Mouse (Mus musculus): ENCODE results near the gene Dars.
"Not testable (repeated sequence)": the region's sequence is repeated elsewhere in the genome, so short reads cannot be mapped to it uniquely, and the experiment has no call there.

Gene Dars

DNA sequence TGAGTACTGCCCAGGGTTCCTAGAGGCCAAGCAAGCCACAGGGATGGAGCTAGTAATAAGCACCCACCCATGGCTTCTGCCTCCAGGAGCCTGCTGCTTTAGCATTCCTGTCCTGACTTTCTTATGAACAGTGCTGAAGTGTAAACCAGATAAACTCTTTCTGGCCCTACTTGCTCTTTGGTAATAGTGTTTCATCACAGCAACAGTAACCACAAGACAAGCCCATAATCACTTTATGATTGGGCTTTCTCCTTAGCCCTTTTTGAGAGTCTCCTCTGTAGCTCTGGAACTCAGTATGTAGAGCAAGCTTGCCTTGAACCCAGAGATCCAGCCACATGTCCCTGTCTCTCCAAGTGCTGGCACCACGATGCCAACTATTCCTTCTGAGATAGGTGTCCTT lies 86.9 kb downstream of the Dars start:
- no peak for DNase-seq

- no peak for DNase-seq
These were observed 89.0 kb downstream of the Dars start, which contains the start of gene Lct for GRCm38 (mm10) chr1:128328218-128328617. Gene Lct, minus strand, starts transcription at chr1:128328318.

- no peak for DNase-seq
These were observed 90.0 kb downstream of the Dars start for GRCm38 (mm10) chr1:128327165-128327564.

- DNase-seq: no peak
These were observed 92.4 kb downstream of the Dars start for GRCm38 (mm10) chr1:128324776-128325175.

DNA sequence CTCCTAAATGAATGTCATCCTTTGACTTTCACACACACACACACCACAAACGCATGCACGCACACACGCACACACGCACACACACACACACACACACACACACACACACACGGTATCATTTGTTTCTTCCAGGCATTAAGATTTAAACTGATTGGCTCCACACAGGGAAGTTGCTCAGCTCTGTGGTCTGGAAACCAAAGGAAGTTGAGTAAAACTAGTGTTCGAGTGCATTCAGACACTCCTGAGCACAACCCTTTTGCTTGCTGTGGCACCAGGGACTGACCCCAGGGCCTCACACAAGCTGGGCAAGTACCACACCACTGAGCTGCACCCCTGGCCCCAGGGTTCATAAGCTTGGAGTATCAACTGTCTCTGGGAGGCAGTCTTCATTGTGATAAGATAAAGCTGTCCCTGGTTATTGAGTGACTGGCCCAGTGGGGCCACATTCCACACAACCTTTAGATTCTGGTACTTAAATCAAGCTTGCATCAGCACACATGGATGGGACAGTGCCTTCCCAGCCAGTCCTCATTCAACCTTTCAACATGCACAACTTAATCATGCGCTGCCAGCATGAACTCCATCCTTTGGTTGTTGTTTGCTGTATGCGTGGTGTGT lies 94.0 kb downstream of the Dars start:
- no peak for DNase-seq

- DNase-seq: not testable (repeated sequence)
These were observed 97.9 kb downstream of the Dars start for GRCm38 (mm10) chr1:128319266-128319665.

DNA sequence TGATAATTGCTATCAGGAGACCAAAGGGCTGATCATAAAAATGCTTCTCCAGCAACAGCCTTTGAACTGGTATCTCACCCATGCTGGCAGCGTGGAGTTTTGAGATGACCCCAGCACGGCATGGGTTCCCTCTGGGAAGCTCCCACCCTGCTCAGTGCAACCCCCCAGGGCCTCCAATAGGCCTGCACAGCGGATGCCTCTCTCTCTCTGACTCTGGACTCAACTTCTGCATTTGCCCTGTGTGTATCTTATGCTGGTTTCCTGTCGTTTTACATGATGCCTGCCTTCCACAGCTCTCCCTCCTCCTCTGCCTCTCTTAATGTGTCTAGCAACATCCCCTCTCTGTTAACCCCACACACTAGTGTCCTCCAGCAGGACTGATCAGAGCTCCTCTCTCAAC lies 102.5 kb downstream of the Dars start:
- DNase-seq: no peak

Data from kidney, adult 8-10 months (tissue).